Mouse (Mus musculus) frontal cortex, postnatal 36 days (tissue): ENCODE data around the gene Celf5.

Source experiments
- DNase-seq, 2 experiments: peaks; one replicate each; pipeline ENCODE4 v3.0.0; 2022; ENCODE audit warnings: low spot score in 2 of 2

The Celf5 gene

GRCm38 (mm10) chr10:81497401-81498270 is 15.1 kb upstream of the Celf5 start:
- DNase-seq, result no peak

- DNase-seq, result no peak
Observed at GRCm38 (mm10) chr10:81496969-81497368, 14.5 kb upstream of the Celf5 start.

- peak; percentile 98 to 99 for DNase-seq
Observed at GRCm38 (mm10) chr10:81496264-81496901, 13.9 kb upstream of the Celf5 start, which contains the start of gene Ncln. Ncln (minus strand) TSS chr10:81496392.

GRCm38 (mm10) chr10:81495616-81496263 is 13.2 kb upstream of the Celf5 start:
- no peak for DNase-seq

GRCm38 (mm10) chr10:81495151-81495550 is 12.6 kb upstream of the Celf5 start:
- no peak for DNase-seq

- no peak for DNase-seq
Observed at GRCm38 (mm10) chr10:81494260-81495041, 11.9 kb upstream of the Celf5 start.

- DNase-seq, result no peak
Observed at GRCm38 (mm10) chr10:81493601-81494220, 11.2 kb upstream of the Celf5 start.

- DNase-seq, result no peak
Observed at GRCm38 (mm10) chr10:81492606-81493240, 10.2 kb upstream of the Celf5 start.

- DNase-seq, result no peak
Observed at GRCm38 (mm10) chr10:81491018-81491417, 8.5 kb upstream of the Celf5 start.

- no peak for DNase-seq
Observed at GRCm38 (mm10) chr10:81489941-81490340, 7.4 kb upstream of the Celf5 start.

- no peak for DNase-seq
Observed at GRCm38 (mm10) chr10:81488081-81488480, 5.6 kb upstream of the Celf5 start.

GRCm38 (mm10) chr10:81486496-81486895 is 4.0 kb upstream of the Celf5 start:
- DNase-seq, result no peak

GRCm38 (mm10) chr10:81485479-81486018 is 3.0 kb upstream of the Celf5 start:
- DNase-seq, result no peak

GRCm38 (mm10) chr10:81485060-81485449 is 2.5 kb upstream of the Celf5 start:
- DNase-seq, result no peak

- DNase-seq, result no peak
Observed at GRCm38 (mm10) chr10:81484441-81485059, 2.0 kb upstream of the Celf5 start.

- no peak for DNase-seq
Observed at GRCm38 (mm10) chr10:81483983-81484382, 1.5 kb upstream of the Celf5 start.

GRCm38 (mm10) chr10:81481605-81482532 is 640 bp downstream of the Celf5 start:
- no peak for DNase-seq

- DNase-seq, result no peak
Observed at GRCm38 (mm10) chr10:81474461-81474860, 8.0 kb downstream of the Celf5 start.

- peak; percentile 84 to 92 for DNase-seq
Observed at GRCm38 (mm10) chr10:81473003-81473451, 9.5 kb downstream of the Celf5 start.
